Mouse (Mus musculus) left cerebral cortex, postnatal 14 days (tissue): Measurements from ENCODE around the gene Ndufaf1. TPM values are rescaled to one million over a fixed set of nuclear protein-coding genes. Genes with fewer than 3 reads are reported as not detected.
"Not testable (repeated sequence)": the region's sequence is repeated elsewhere in the genome, so short reads cannot be mapped to it uniquely, and the experiment has no call there.

Experiments
- DNase-seq, 2 experiments: peaks; one replicate each; pipeline ENCODE4 v3.0.0; 2021 to 2022; ENCODE audit warnings: low spot score in 2 of 2, mixed read lengths in 1 of 2
- intact Hi-C: fragments of 180-260 bp; cut with DNase I; formaldehyde crosslinking; loops from one replicate; pipeline ENCODE4 v1.15.1; 2025
- total RNA-seq, 2 experiments: library from RNA; stranded (reverse); gene quantifications; 2 replicates each; pipeline ENCODE4 v1.2.3; 2021

The Ndufaf1 gene
- total RNA-seq, 2 experiments from 2014 or later = 27.7 to 30.3 TPM

DNA sequence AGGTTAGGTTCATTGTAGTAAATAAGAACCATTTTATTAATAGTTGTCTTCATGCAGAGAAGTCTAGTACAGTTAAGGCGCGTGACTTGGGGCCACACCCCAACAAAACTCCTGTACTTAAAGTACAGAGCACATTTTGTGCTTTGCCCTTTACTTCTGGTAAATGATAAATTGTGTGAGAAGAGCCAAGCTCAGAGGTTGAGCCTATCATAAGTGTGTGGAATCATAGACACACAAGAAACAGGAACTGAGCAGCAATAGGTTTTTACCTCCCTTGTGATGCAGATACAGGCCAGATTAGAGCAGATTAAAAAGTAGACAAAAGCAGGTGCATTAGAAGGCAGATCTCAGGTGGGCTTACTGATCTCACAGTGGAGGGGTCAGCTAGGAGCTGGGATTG is 41.3 kb downstream of the Ndufaf1 start:
- DNase-seq = no peak
- intact Hi-C loops = no loop called here

DNA sequence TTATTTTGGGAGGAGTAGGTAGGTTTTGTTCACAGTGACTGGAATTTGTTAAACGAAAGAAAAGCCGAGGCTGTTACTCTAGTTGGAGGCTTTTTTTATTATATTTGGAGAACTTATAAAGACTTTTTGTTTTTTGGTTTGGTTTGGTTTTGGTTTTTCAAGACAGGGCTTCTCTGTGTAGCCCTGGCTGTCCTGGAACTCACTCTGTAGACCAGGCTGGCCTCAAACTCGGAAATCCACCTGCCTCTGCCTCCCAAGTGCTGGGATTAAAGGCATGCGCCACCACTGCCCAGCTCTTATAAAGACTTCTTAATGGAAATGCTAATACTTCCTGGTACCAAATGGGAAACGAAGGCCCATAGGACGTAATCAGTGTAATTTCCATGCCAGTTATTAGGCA is 43.6 kb downstream of the Ndufaf1 start:
- intact Hi-C loops, DNase-seq: not testable (repeated sequence)

DNA sequence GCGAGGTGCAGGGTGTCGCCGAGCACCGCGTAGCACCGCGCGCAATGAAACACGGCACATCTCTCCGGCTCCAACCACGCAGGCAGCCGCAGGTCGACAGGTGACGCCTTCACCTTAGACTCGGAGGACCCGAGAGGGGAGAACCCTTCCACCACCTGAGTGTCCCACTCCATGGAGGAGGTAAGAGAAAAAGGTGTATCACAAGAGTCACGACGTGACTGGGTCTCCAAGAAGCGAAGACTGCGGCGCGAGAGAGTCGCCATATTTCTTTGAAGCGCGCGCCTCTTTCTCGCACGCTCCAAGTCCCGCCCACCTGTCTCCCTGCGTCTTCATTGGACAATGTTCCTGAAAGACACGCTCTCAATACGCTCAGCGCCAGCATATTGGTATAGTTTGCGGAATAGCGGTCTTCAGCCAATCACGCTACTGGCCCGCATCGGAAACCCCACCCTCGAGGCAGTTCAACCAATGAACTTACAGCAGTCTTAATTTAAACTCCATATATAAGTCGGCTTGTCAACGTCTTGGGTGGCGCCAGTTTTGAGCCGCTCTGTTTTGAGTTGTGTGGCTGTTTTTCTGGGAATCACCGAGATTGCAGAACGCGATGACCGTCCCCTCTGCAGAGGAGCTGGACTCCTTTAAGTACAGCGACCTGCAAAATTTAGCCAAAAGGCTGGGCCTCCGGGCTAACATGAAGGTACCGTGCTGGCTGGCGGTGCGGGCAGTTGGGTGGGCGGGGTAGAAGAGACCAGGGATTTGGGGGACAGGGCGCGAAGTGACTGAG is 44.2 kb downstream of the Ndufaf1 start, which contains the start of the genes Nusap1 and Oip5:
Gene Nusap1, plus strand, starts transcription at position 100 of the 784 bp plus-strand sequence.
Gene Oip5, minus strand, starts transcription at position 271 of the 784 bp plus-strand sequence.
- intact Hi-C loops = no loop called here

DNA sequence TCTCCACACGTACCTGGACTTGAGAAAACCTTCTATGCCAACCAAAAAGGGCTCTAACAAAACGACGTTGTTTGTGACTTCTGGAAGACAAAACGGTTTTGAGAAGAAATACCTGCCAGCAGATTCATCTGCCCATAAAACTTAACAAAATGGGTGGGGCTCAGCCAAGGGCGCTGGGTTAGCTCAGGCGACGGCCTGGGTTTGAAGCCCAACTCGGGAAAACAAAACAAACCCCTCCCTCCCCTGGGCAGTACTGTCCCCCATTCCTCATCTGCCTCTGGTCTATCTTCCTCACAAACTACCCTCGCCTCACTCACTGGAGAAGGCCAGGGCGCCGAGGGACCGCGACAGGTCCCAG is 44.8 kb downstream of the Ndufaf1 start:
- intact Hi-C loops = no loop called here
- DNase-seq = no peak

More for the DNA sequence above, 44.2 kb downstream of the Ndufaf1 start, which contains the start of the genes Nusap1 and Oip5:
- peak; percentile 94 to 98 for DNase-seq

DNA sequence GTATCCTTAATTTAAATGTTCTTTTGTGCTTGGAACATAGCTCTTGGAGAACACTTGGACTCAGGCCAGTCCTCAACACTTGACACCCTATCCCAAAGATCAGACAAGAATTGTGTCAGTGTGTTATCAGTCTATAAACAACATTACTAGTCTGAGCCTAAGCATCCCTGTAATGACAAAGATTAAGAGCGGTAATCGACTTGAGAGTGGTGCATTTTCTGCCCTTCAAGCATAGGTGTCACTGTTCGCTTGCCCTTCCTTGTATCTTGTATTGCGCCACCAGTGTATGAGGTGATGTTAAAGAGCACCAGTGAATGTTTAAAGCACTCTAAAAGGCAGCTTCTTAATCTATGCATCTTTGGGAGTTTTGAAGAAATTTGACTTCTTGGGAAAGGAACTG is 55.6 kb downstream of the Ndufaf1 start:
- DNase-seq = no peak
- intact Hi-C loops = no loop called here

Other genes starting within 250 kb of the Ndufaf1 start
- 10 to 100 TPM; 17.9 to 19.5 TPM for gene Ino80, start 185.1 kb downstream of the Ndufaf1 start, total RNA-seq
- gene Exd1, start 115.2 kb downstream of the Ndufaf1 start, total RNA-seq = 1 to 10 TPM in 1 of 2 experiments, under 1 TPM in 1; 0.95 to 1.3 TPM
- 100 to 1,000 TPM; 133 to 141 TPM for gene Chp1, start 115.1 kb downstream of the Ndufaf1 start, total RNA-seq
- gene Nusap1, start 44.5 kb downstream of the Ndufaf1 start, total RNA-seq = 1 to 10 TPM in 1 of 2 experiments, under 1 TPM in 1; 0.57 to 1.3 TPM
- gene Oip5, start 44.4 kb downstream of the Ndufaf1 start, total RNA-seq = 1 to 10 TPM; 1.2 to 1.7 TPM
- gene Rtf1, start 12.2 kb upstream of the Ndufaf1 start, total RNA-seq = 10 to 100 TPM; 59.6 to 61.6 TPM
- 100 to 1,000 TPM; 171 to 177 TPM for gene Itpka, start 79.5 kb upstream of the Ndufaf1 start, total RNA-seq
- 10 to 100 TPM; 12.4 to 13.5 TPM for gene Ltk, start 97.6 kb upstream of the Ndufaf1 start, total RNA-seq
- gene Rpap1, start 124.7 kb upstream of the Ndufaf1 start, total RNA-seq = 10 to 100 TPM; 17.5 to 18.8 TPM
- 100 to 1,000 TPM; 117 to 119 TPM for gene Tyro3, start 134.9 kb upstream of the Ndufaf1 start, total RNA-seq
- 10 to 100 TPM; 57.9 to 65.6 TPM for gene Mga, start 234.4 kb upstream of the Ndufaf1 start, total RNA-seq